Mouse (Mus musculus) liver, embryonic 14.5 days (tissue): ENCODE measurements around the gene Lrig1. TPM values are rescaled to one million over a fixed set of nuclear protein-coding genes. Genes with fewer than 3 reads are reported as not detected.

ENCODE experiments used
- ATAC-seq: fragments of 200-750 bp; cut with Nextera tagmentation; 2 replicates; pipeline ENCODE4 v1.8.0; 2017; ENCODE audit warnings: moderate number of reproducible peaks, mild to moderate bottlenecking, moderate library complexity; ENCODE audit not compliant: insufficient read depth
- DNase-seq, 3 experiments: peaks; one replicate each; pipeline ENCODE4 v3.0.0-alpha.2; 2012 to 2013; ENCODE audit warnings: low read depth in 3 of 3, low spot score in 3 of 3
- H3K27ac ChIP-seq: fragments of 300-500 bp; sonication (generic); 2 replicates; pipeline ENCODE4 v1.5.1; 2014; ENCODE audit warnings: moderate library complexity, mild to moderate bottlenecking, control low read depth, inconsistent platforms
- H3K27me3 ChIP-seq: fragments of 300-500 bp; sonication (generic); 2 replicates; pipeline ENCODE4 v1.6.1; 2014; ENCODE audit warnings: mild to moderate bottlenecking, low read length, moderate library complexity; ENCODE audit not compliant: control insufficient read depth, insufficient read depth
- H3K36me3 ChIP-seq: fragments of 300-500 bp; sonication (generic); replicated peaks from 2 replicates; pipeline ENCODE4 v1.6.1; 2014; ENCODE audit warnings: low read depth; ENCODE audit not compliant: control insufficient read depth, insufficient read depth
- H3K4me1 ChIP-seq, 2 experiments: fragments of 200-500 bp in 1 of 2; fragments of 300-500 bp in 1 of 2; sonication (generic) in 1 of 2; replicated peaks; 2 replicates each; pipeline ENCODE4 v1.6.1; 2012 to 2014; ENCODE audit warnings: antibody characterized with exemption in 1 of 2, inconsistent platforms in 1 of 2, low read length in 1 of 2; ENCODE audit not compliant: control insufficient read depth in 2 of 2, insufficient read depth in 2 of 2
- H3K4me2 ChIP-seq: fragments of 300-500 bp; sonication (generic); 2 replicates; pipeline ENCODE4 v1.6.1; 2014; ENCODE audit warnings: low read depth, mild to moderate bottlenecking, control low read depth, moderate library complexity
- H3K4me3 ChIP-seq, 2 experiments: fragments of 200-500 bp in 1 of 2; fragments of 300-500 bp in 1 of 2; sonication (generic) in 1 of 2; 2 replicates each; pipeline ENCODE4 v1.5.1; 2012 to 2014; ENCODE audit warnings: low read depth in 2 of 2, low read length in 2 of 2, mild to moderate bottlenecking in 2 of 2, control low read depth in 1 of 2, inconsistent platforms in 1 of 2, moderate library complexity in 1 of 2; ENCODE audit not compliant: insufficient read depth in 1 of 2
- H3K9ac ChIP-seq: fragments of 300-500 bp; sonication (generic); replicated peaks from 2 replicates; pipeline ENCODE4 v1.6.1; 2014; ENCODE audit warnings: mild to moderate bottlenecking, control low read depth, moderate library complexity
- H3K9me3 ChIP-seq: fragments of 300-500 bp; sonication (generic); 2 replicates; pipeline ENCODE4 v1.6.1; 2016; ENCODE audit warnings: low read length, mixed read lengths; ENCODE audit not compliant: control insufficient read depth
- CTCF ChIP-seq: IDR thresholded peaks from 2 replicates; pipeline ENCODE4 v1.5.1; 2016; ENCODE audit warnings: antibody characterized with exemption, low read depth, control low read depth
- EP300 ChIP-seq: IDR thresholded peaks from 2 replicates; pipeline ENCODE4 v1.6.1; 2016; ENCODE audit warnings: antibody characterized with exemption, low read depth
- WGBS: fragments of 180-500 bp; shearing (Covaris S2); extraction: QIAGEN DNeasy Blood & Tissue Kit; methylation state at CpG from one replicate; pipeline ENCODE4 v1.1.7; 2014; ENCODE audit not compliant: insufficient replicate concordance; 5-methylcytosine and 5-hydroxymethylcytosine counted together
- polyA plus RNA-seq, 2 experiments: library from polyadenylated mRNA; depleted of rRNA in 1 of 2; stranded (reverse) in 1 of 2; unstranded in 1 of 2; fragments of >200 nt; fragmentation: Nextera tagmentation in 1 of 2; extraction: Ambion mirVana in 1 of 2; gene quantifications; 2 replicates each; pipeline versions ENCODE4 v1.2.1 to v1.2.3; 2012 to 2014

The Lrig1 gene
- polyA plus RNA-seq, 2 experiments, result 2.7 to 2.8 TPM

GRCm38 (mm10) chr6:94596761-94597485 is 103.0 kb downstream of the Lrig1 start:
- H3K4me2 ChIP-seq, result no peak overlapping the region
- ATAC-seq (no peak), DNase-seq (no peak)
- no peak overlapping the region for H3K9ac ChIP-seq
- 0 out of 2 replicates have a peak, but pooled peaks have one; percentile 10 for TF ChIP-seq CTCF
- TF ChIP-seq EP300, result no peak
- no peaks in the 10 kb centered on the region for H3K4me1 ChIP-seq
- no peak overlapping the region for H3K4me3 ChIP-seq
- WGBS, result 54% methylated on average over 10 of the region's 10 CpGs
- no peaks in the 10 kb centered on the region for H3K9me3 ChIP-seq
- no peaks in the 10 kb centered on the region for H3K36me3 ChIP-seq
- no peak overlapping the region for H3K27ac ChIP-seq
- no peaks in the 10 kb centered on the region for H3K27me3 ChIP-seq

GRCm38 (mm10) chr6:94596051-94596760 is 103.8 kb downstream of the Lrig1 start:
- DNase-seq (no peak), ATAC-seq (no peak)
- no peaks in the 10 kb centered on the region for H3K36me3 ChIP-seq
- no peak overlapping the region for H3K4me3 ChIP-seq
- 70% methylated on average over 14 of the region's 14 CpGs for WGBS
- TF ChIP-seq CTCF, result no peak
- no peak for TF ChIP-seq EP300
- no peak overlapping the region for H3K9ac ChIP-seq
- H3K27me3 ChIP-seq, result no peaks in the 10 kb centered on the region
- no peak overlapping the region for H3K27ac ChIP-seq
- H3K9me3 ChIP-seq, result no peaks in the 10 kb centered on the region
- no peaks in the 10 kb centered on the region for H3K4me1 ChIP-seq
- H3K4me2 ChIP-seq, result no peak overlapping the region

- ATAC-seq (no peak), DNase-seq (no peak)
- no peak overlapping the region for H3K27ac ChIP-seq
- 72% methylated on average over 5 of the region's 5 CpGs for WGBS
- H3K4me2 ChIP-seq, result no peak overlapping the region
- no peaks in the 10 kb centered on the region for H3K4me1 ChIP-seq
- H3K27me3 ChIP-seq, result no peaks in the 10 kb centered on the region
- H3K36me3 ChIP-seq, result no peaks in the 10 kb centered on the region
- H3K9me3 ChIP-seq, result no peaks in the 10 kb centered on the region
- no peak overlapping the region for H3K9ac ChIP-seq
- H3K4me3 ChIP-seq, result no peak overlapping the region
- no peak for TF ChIP-seq CTCF
- no peak for TF ChIP-seq EP300
These were observed 104.8 kb downstream of the Lrig1 start for GRCm38 (mm10) chr6:94595206-94595605.

- Histone ChIP-seq H3K27ac (no peak overlapping the region), H3K4me2 (no peak overlapping the region), H3K4me3 (no peak overlapping the region), H3K27me3 (no peaks in the 10 kb centered on the region), H3K4me1 (no peaks in the 10 kb centered on the region), H3K36me3 (no peaks in the 10 kb centered on the region), H3K9ac (no peak overlapping the region), H3K9me3 (no peaks in the 10 kb centered on the region)
- DNase-seq (no peak), ATAC-seq (no peak)
- no peak for TF ChIP-seq EP300
- TF ChIP-seq CTCF, result no peak
- WGBS, result 80% methylated on average over 11 of the region's 11 CpGs
These were observed 105.2 kb downstream of the Lrig1 start for GRCm38 (mm10) chr6:94594711-94595110.

GRCm38 (mm10) chr6:94594096-94594665 is 105.8 kb downstream of the Lrig1 start:
- TF ChIP-seq CTCF (no peak), EP300 (no peak)
- H3K9ac ChIP-seq, result no peak overlapping the region
- H3K4me2 ChIP-seq, result no peak overlapping the region
- no peak for DNase-seq
- 68% methylated on average over 6 of the region's 6 CpGs for WGBS
- H3K27ac ChIP-seq, result no peak overlapping the region
- no peaks in the 10 kb centered on the region for H3K27me3 ChIP-seq
- no peaks in the 10 kb centered on the region for H3K9me3 ChIP-seq
- no peak for ATAC-seq
- H3K36me3 ChIP-seq, result no peaks in the 10 kb centered on the region
- H3K4me3 ChIP-seq, result no peak overlapping the region
- no peaks in the 10 kb centered on the region for H3K4me1 ChIP-seq
